Comparison of ENCODE assay signal across 21 mouse cellular contexts in genomic region chr17:47462728-47463388, GRCm38 (mm10). TPM values are rescaled to one million over a fixed set of nuclear protein-coding genes. Genes with fewer than 3 reads are reported as not detected.
A peak's percentile ranks its signal among the peaks of the same experiment; 100 is the strongest.
DNase-seq lines count a peak whose midpoint lies in the region; ATAC-seq lines count a peak whose summit lies in the region.
"Had no signal": no experiment of that assay in that cellular context is flagged by ENCODE, and none has a peak within 500 bp of the region (broad histone marks: within the 10 kb centered on the region; RNA-seq: fewer than 3 reads in every experiment).

No protein-coding gene starts in this region.

- no peak overlapping the region for H3K9ac ChIP-seq in heart, embryonic 15.5 days
- no peak overlapping the region for H3K9ac ChIP-seq in lung, embryonic 16.5 days (ENCODE audit: low read length)
- no peak overlapping the region for H3K9ac ChIP-seq in intestine, embryonic 15.5 days
- no peak overlapping the region for H3K9ac ChIP-seq in stomach, embryonic 14.5 days (replicated peaks; ENCODE audit: low read depth, low read length)
- H3K9ac ChIP-seq: embryonic facial prominence, embryonic 13.5 days; forebrain, embryonic 13.5 days had no signal

- H3K9me3 ChIP-seq in heart, embryonic 15.5 days (replicated peaks) = no peaks in the 10 kb centered on the region
- H3K9me3 ChIP-seq in lung, embryonic 16.5 days (ENCODE audit: control insufficient read depth, low read length) = no peaks in the 10 kb centered on the region
- no peaks in the 10 kb centered on the region for H3K9me3 ChIP-seq in intestine, embryonic 15.5 days
- H3K9me3 ChIP-seq in stomach, embryonic 14.5 days (ENCODE audit: control insufficient read depth, low read depth, low read length) = no peaks in the 10 kb centered on the region
- H3K9me3 ChIP-seq: embryonic facial prominence, embryonic 13.5 days; forebrain, embryonic 13.5 days; megakaryocyte, embryonic 14.5 days had no signal

- DNase-seq in heart, postnatal 14 days = no peak
- no peak for DNase-seq in lung, postnatal 4 days
- no peak for DNase-seq in retina, embryonic 14.5 days (ENCODE audit: low spot score)
- DNase-seq in MN1 (ENCODE audit: low spot score) = no peak
- DNase-seq: cerebellum, adult 11-12 months; kidney, postnatal 36 days; retina, postnatal 1 day; spleen, adult 18-20 months; thymus, adult 18-20 months had no signal

- peaks cover 28% of the 10 kb centered on the region for H3K27me3 ChIP-seq in heart, embryonic 15.5 days
- H3K27me3 ChIP-seq in lung, embryonic 16.5 days (ENCODE audit: control insufficient read depth, insufficient read depth, low read depth, low read length) = peaks cover 6% of the 10 kb centered on the region
- H3K27me3 ChIP-seq in intestine, embryonic 15.5 days (replicated peaks) = 0 out of 2 replicates have a peak, but pooled peaks cover 3% of the 10 kb centered on the region
- 0 out of 2 replicates have a peak, but pooled peaks cover 6% of the 10 kb centered on the region for H3K27me3 ChIP-seq in stomach, embryonic 14.5 days (ENCODE audit: control insufficient read depth, insufficient read depth, low read length)

- intact Hi-C loops in heart, postnatal 14 days (cut with DNase I) = no loop called here

- peak overlapping the region; percentile 46 for H3K27ac ChIP-seq in heart, embryonic 15.5 days
- H3K27ac ChIP-seq in lung, embryonic 16.5 days (ENCODE audit: low read length) = peak overlapping the region; percentile 40
- H3K27ac ChIP-seq in intestine, embryonic 15.5 days = 0 out of 2 replicates have a peak overlapping the region, but pooled peaks have one; percentile 1
- peak overlapping the region; percentile 44; the same call in 1 of the 2 replicates for H3K27ac ChIP-seq in stomach, embryonic 14.5 days (ENCODE audit: low read length)
- H3K27ac ChIP-seq: embryonic facial prominence, embryonic 13.5 days; forebrain, embryonic 13.5 days had no signal

- H3K4me1 ChIP-seq in heart, embryonic 15.5 days (replicated peaks) = peaks cover 23% of the 10 kb centered on the region
- H3K4me1 ChIP-seq in lung, embryonic 16.5 days (replicated peaks; ENCODE audit: control insufficient read depth, insufficient read depth, low read length) = peaks cover 17% of the 10 kb centered on the region
- peaks cover 46% of the 10 kb centered on the region for H3K4me1 ChIP-seq in intestine, embryonic 15.5 days (replicated peaks)
- H3K4me1 ChIP-seq in stomach, embryonic 14.5 days (ENCODE audit: control insufficient read depth, insufficient read depth, low read length) = peaks cover 23% of the 10 kb centered on the region
- H3K4me1 ChIP-seq: forebrain, embryonic 13.5 days had no signal

- no peaks in the 10 kb centered on the region for H3K36me3 ChIP-seq in heart, embryonic 15.5 days
- no peaks in the 10 kb centered on the region for H3K36me3 ChIP-seq in lung, embryonic 16.5 days (ENCODE audit: control insufficient read depth, insufficient read depth, low read length)
- H3K36me3 ChIP-seq in intestine, embryonic 15.5 days = no peaks in the 10 kb centered on the region
- H3K36me3 ChIP-seq in stomach, embryonic 14.5 days (ENCODE audit: control insufficient read depth, insufficient read depth, low read length) = no peaks in the 10 kb centered on the region
- H3K36me3 ChIP-seq: embryonic facial prominence, embryonic 13.5 days had no signal

- ATAC-seq in heart, embryonic 15.5 days (replicated peaks; ENCODE audit: insufficient number of reproducible peaks, insufficient read depth, low FRiP score, low read depth) = no peak
- peak; percentile 62; the same call in 1 of the 2 replicates for ATAC-seq in lung, embryonic 16.5 days (ENCODE audit: low read depth)
- ATAC-seq in intestine, embryonic 15.5 days = peak; percentile 57
- ATAC-seq in stomach, embryonic 14.5 days (ENCODE audit: insufficient number of reproducible peaks, insufficient read depth, low FRiP score, low read depth) = peak; percentile 84
- ATAC-seq: CD4-positive, CD25-positive, alpha-beta regulatory T cell, adult 4 months; forebrain, embryonic 13.5 days had no signal

- no peak overlapping the region for H3K4me2 ChIP-seq in heart, embryonic 15.5 days
- no peak overlapping the region for H3K4me2 ChIP-seq in lung, embryonic 16.5 days (ENCODE audit: low read depth, low read length)
- H3K4me2 ChIP-seq in intestine, embryonic 15.5 days (replicated peaks) = no peak overlapping the region
- no peak overlapping the region for H3K4me2 ChIP-seq in stomach, embryonic 14.5 days (replicated peaks; ENCODE audit: low read depth, low read length)
- H3K4me2 ChIP-seq: embryonic facial prominence, embryonic 13.5 days; forebrain, embryonic 13.5 days had no signal

- 38% methylated on average over 9 of the region's 9 CpGs for WGBS in heart, embryonic 15.5 days
- WGBS in lung, embryonic 16.5 days = 24% methylated on average over 9 of the region's 9 CpGs
- 38% methylated on average over 9 of the region's 9 CpGs for WGBS in intestine, embryonic 15.5 days
- WGBS in stomach, embryonic 14.5 days = 38% methylated on average over 9 of the region's 9 CpGs

- no peak overlapping the region for H3K4me3 ChIP-seq in heart, embryonic 15.5 days
- no peak overlapping the region for H3K4me3 ChIP-seq in lung, embryonic 16.5 days (ENCODE audit: low read length)
- no peak overlapping the region for H3K4me3 ChIP-seq in intestine, embryonic 15.5 days (replicated peaks)
- H3K4me3 ChIP-seq in stomach, embryonic 14.5 days (ENCODE audit: low read depth, low read length) = no peak overlapping the region
- H3K4me3 ChIP-seq: embryonic facial prominence, embryonic 13.5 days; forebrain, embryonic 13.5 days; megakaryocyte, embryonic 14.5 days had no signal

RNA-seq across cellular contexts. Expression of gene 1700001C19Rik, which starts 25.7 kb away (rescaled TPM):
- 0.60 and 1.0 TPM in 2 replicates for polyA plus RNA-seq in heart, embryonic 15.5 days (2015; fragmentation: Nextera tagmentation; extraction: Ambion mirVana)
- not detected for total RNA-seq in heart, postnatal 14 days (2021)
- polyA plus RNA-seq in lung, embryonic 16.5 days (2015; fragmentation: Nextera tagmentation; extraction: Ambion mirVana) = not detected in 2 replicates
- polyA plus RNA-seq in intestine, embryonic 15.5 days (2015; fragmentation: Nextera tagmentation; extraction: Ambion mirVana) = 0.28 and 0.38 TPM in 2 replicates
- 0.31 and 0.58 TPM in 2 replicates for polyA plus RNA-seq in stomach, embryonic 14.5 days (2014; fragmentation: Nextera tagmentation; extraction: Ambion mirVana)
- total RNA-seq: adrenal gland, adult 18-20 months; layer of hippocampus, postnatal 25 days; monocyte, adult 5-6 weeks had no signal
- polyA plus RNA-seq: CD4-positive, CD25-positive, alpha-beta regulatory T cell, adult 4 months had no signal

RNA-seq across cellular contexts. Expression of gene AI661453, which starts 26.4 kb away (rescaled TPM):
- polyA plus RNA-seq in heart, embryonic 15.5 days (2015; fragmentation: Nextera tagmentation; extraction: Ambion mirVana) = 0.96 and 1.2 TPM in 2 replicates
- 1 to 10 TPM; 1.8 to 2.1 TPM for total RNA-seq in heart, postnatal 14 days (2021)
- polyA plus RNA-seq in lung, embryonic 16.5 days (2015; fragmentation: Nextera tagmentation; extraction: Ambion mirVana) = 1.8 and 2.3 TPM in 2 replicates
- 3.1 and 3.7 TPM in 2 replicates for polyA plus RNA-seq in intestine, embryonic 15.5 days (2015; fragmentation: Nextera tagmentation; extraction: Ambion mirVana)
- polyA plus RNA-seq in stomach, embryonic 14.5 days (2014; fragmentation: Nextera tagmentation; extraction: Ambion mirVana) = 4.7 and 4.8 TPM in 2 replicates
- total RNA-seq: monocyte, adult 5-6 weeks had no signal
- polyA plus RNA-seq: CD4-positive, CD25-positive, alpha-beta regulatory T cell, adult 4 months; neural tube, embryonic 14.5 days had no signal

RNA-seq across cellular contexts. Expression of gene Taf8, which starts 39.2 kb away (rescaled TPM):
- 17.0 and 20.5 TPM in 2 replicates for polyA plus RNA-seq in heart, embryonic 15.5 days (2015; fragmentation: Nextera tagmentation; extraction: Ambion mirVana)
- total RNA-seq in heart, postnatal 14 days (2021) = 10 to 100 TPM; 14.9 to 15.6 TPM
- 30.5 and 30.9 TPM in 2 replicates for polyA plus RNA-seq in lung, embryonic 16.5 days (2015; fragmentation: Nextera tagmentation; extraction: Ambion mirVana)
- 20.4 and 21.9 TPM in 2 replicates for polyA plus RNA-seq in intestine, embryonic 15.5 days (2015; fragmentation: Nextera tagmentation; extraction: Ambion mirVana)
- 24.5 and 27.3 TPM in 2 replicates for polyA plus RNA-seq in stomach, embryonic 14.5 days (2014; fragmentation: Nextera tagmentation; extraction: Ambion mirVana)

RNA-seq across cellular contexts. Expression of gene Ccnd3, which starts 42.0 kb away (rescaled TPM):
- polyA plus RNA-seq in heart, embryonic 15.5 days (2015; fragmentation: Nextera tagmentation; extraction: Ambion mirVana) = 369 and 456 TPM in 2 replicates
- total RNA-seq in heart, postnatal 14 days (2021) = 100 to 1,000 TPM in 1 of 2 experiments, 10 to 100 TPM in 1; 93.8 to 126 TPM
- 258 and 277 TPM in 2 replicates for polyA plus RNA-seq in lung, embryonic 16.5 days (2015; fragmentation: Nextera tagmentation; extraction: Ambion mirVana)
- polyA plus RNA-seq in intestine, embryonic 15.5 days (2015; fragmentation: Nextera tagmentation; extraction: Ambion mirVana) = 394 and 407 TPM in 2 replicates
- 425 and 428 TPM in 2 replicates for polyA plus RNA-seq in stomach, embryonic 14.5 days (2014; fragmentation: Nextera tagmentation; extraction: Ambion mirVana)
